Mouse (Mus musculus) thymus, adult 2 months (tissue): ENCODE results near the gene Tprgl.

Source experiments
- CTCF ChIP-seq: fragments of 200-500 bp; IDR thresholded peaks from 2 replicates; pipeline ENCODE4 v1.5.1; 2012; ENCODE audit warnings: mild to moderate bottlenecking, control low read depth, low read length, moderate library complexity, borderline replicate concordance; ENCODE audit not compliant: control insufficient read depth, poor library complexity, insufficient read depth; ENCODE audit errors: extremely low read depth
- POLR2A ChIP-seq: fragments of 200-500 bp; IDR thresholded peaks from 2 replicates; pipeline ENCODE4 v1.6.1; 2012; ENCODE audit warnings: mild to moderate bottlenecking, low read length, control low read depth, moderate library complexity; ENCODE audit not compliant: control insufficient read depth, poor library complexity, insufficient read depth; ENCODE audit errors: extremely low read depth

- no peak for TF ChIP-seq CTCF
- TF ChIP-seq POLR2A: no peak
Measured at GRCm38 (mm10) chr4:154140213-154141008, 20.1 kb downstream of the Tprgl start.
